26 mouse cellular contexts compared by ENCODE assay signal in genomic region chr3:29381255-29381654, GRCm38 (mm10).
DNase-seq lines count a peak whose midpoint lies in the region; ATAC-seq and TF ChIP-seq lines count a peak whose summit lies in the region.
"Had no signal": no experiment of that assay in that cellular context is flagged by ENCODE, and none has a peak within 500 bp of the region (broad histone marks: within the 10 kb centered on the region; RNA-seq: fewer than 3 reads in every experiment).

No protein-coding gene starts in this region.

- H3K4me3 ChIP-seq in embryonic facial prominence, embryonic 11.5 days (ENCODE audit: low read depth, low read length): no peak overlapping the region
- H3K4me3 ChIP-seq in embryonic facial prominence, embryonic 10.5 days: no peak overlapping the region
- no peak overlapping the region for H3K4me3 ChIP-seq in hindbrain, postnatal 0 days (ENCODE audit: low read length)
- no peak overlapping the region for H3K4me3 ChIP-seq in hindbrain, embryonic 13.5 days
- H3K4me3 ChIP-seq in layer of hippocampus, adult 2 months: no peak overlapping the region
- H3K4me3 ChIP-seq: embryonic facial prominence, embryonic 13.5 days; heart, embryonic 13.5 days; left cerebral cortex, adult 2 months had no signal

- no peak overlapping the region for H3K27ac ChIP-seq in embryonic facial prominence, embryonic 11.5 days (replicated peaks; ENCODE audit: low read depth, low read length)
- no peak overlapping the region for H3K27ac ChIP-seq in embryonic facial prominence, embryonic 10.5 days (replicated peaks)
- H3K27ac ChIP-seq in hindbrain, postnatal 0 days: no peak overlapping the region
- no peak overlapping the region for H3K27ac ChIP-seq in hindbrain, embryonic 13.5 days
- H3K27ac ChIP-seq in layer of hippocampus, adult 2 months: no peak overlapping the region
- H3K27ac ChIP-seq: embryonic facial prominence, embryonic 13.5 days; heart, embryonic 13.5 days; left cerebral cortex, adult 2 months had no signal

- H3K4me2 ChIP-seq in embryonic facial prominence, embryonic 11.5 days (ENCODE audit: low read depth, low read length): no peak overlapping the region
- H3K4me2 ChIP-seq in hindbrain, postnatal 0 days (ENCODE audit: low read depth, low read length): no peak overlapping the region
- no peak overlapping the region for H3K4me2 ChIP-seq in hindbrain, embryonic 13.5 days
- H3K4me2 ChIP-seq: embryonic facial prominence, embryonic 13.5 days; heart, embryonic 13.5 days; liver, embryonic 11.5 days had no signal

- H3K4me1 ChIP-seq in embryonic facial prominence, embryonic 11.5 days (ENCODE audit: control insufficient read depth, insufficient read depth, low read length): no peaks in the 10 kb centered on the region
- H3K4me1 ChIP-seq in embryonic facial prominence, embryonic 10.5 days: peaks cover 14% of the 10 kb centered on the region; the same call in 1 of the 2 replicates
- H3K4me1 ChIP-seq in hindbrain, postnatal 0 days (ENCODE audit: insufficient read depth, low read length): no peaks in the 10 kb centered on the region
- peaks cover 10% of the 10 kb centered on the region for H3K4me1 ChIP-seq in hindbrain, embryonic 13.5 days (replicated peaks)
- H3K4me1 ChIP-seq: embryonic facial prominence, embryonic 13.5 days; heart, embryonic 13.5 days had no signal

- DNase-seq in embryonic facial prominence, embryonic 11.5 days (ENCODE audit: low spot score): peak; percentile 37
- no peak for DNase-seq in embryonic facial prominence, embryonic 10.5 days (ENCODE audit: low spot score)
- DNase-seq in hindbrain, postnatal 0 days (ENCODE audit: low spot score): peak; percentile 3
- peak; percentile 6 for DNase-seq in retina, postnatal 1 day
- no peak for DNase-seq in retina, embryonic 14.5 days (ENCODE audit: low spot score)
- no peak for DNase-seq in layer of hippocampus, adult 2 months (ENCODE audit: low spot score in 2 of 2)
- DNase-seq: adrenal gland, postnatal 25 days; cerebellum, adult 18-20 months; cerebellum, postnatal 36 days; gastrocnemius, postnatal 10 days; heart, adult 11 months; kidney, adult 8-10 months; kidney, postnatal 25 days; layer of hippocampus, adult 9-11 months; left cerebral cortex, postnatal 4 days; lung, adult 18-20 months; lung, postnatal 14 days; right cerebral cortex, adult 18-20 months; thymus, postnatal 36 days had no signal

- no peak for TF ChIP-seq CTCF in hindbrain, postnatal 0 days (IDR thresholded peaks at IDR 0.05; ENCODE audit: low read depth)
- no peak for TF ChIP-seq CTCF in layer of hippocampus, adult 2 months (conservative IDR thresholded peaks at IDR 0.05)

- H3K9ac ChIP-seq in embryonic facial prominence, embryonic 11.5 days (replicated peaks; ENCODE audit: low read length): no peak overlapping the region
- H3K9ac ChIP-seq in hindbrain, postnatal 0 days (replicated peaks; ENCODE audit: low read length): no peak overlapping the region
- H3K9ac ChIP-seq in hindbrain, embryonic 13.5 days: no peak overlapping the region
- H3K9ac ChIP-seq: embryonic facial prominence, embryonic 13.5 days; heart, embryonic 13.5 days had no signal

- H3K27me3 ChIP-seq in embryonic facial prominence, embryonic 11.5 days (ENCODE audit: control insufficient read depth, insufficient read depth, low read length): no peaks in the 10 kb centered on the region
- H3K27me3 ChIP-seq in embryonic facial prominence, embryonic 10.5 days (replicated peaks; ENCODE audit: low read depth, poor library complexity, severe bottlenecking): no peaks in the 10 kb centered on the region
- no peaks in the 10 kb centered on the region for H3K27me3 ChIP-seq in hindbrain, postnatal 0 days (ENCODE audit: insufficient read depth, low read length)
- H3K27me3 ChIP-seq in hindbrain, embryonic 13.5 days: no peaks in the 10 kb centered on the region
- H3K27me3 ChIP-seq: embryonic facial prominence, embryonic 13.5 days; heart, embryonic 13.5 days had no signal

- no peak for ATAC-seq in embryonic facial prominence, embryonic 11.5 days (replicated peaks; ENCODE audit: insufficient number of reproducible peaks, low FRiP score, low TSS enrichment, low read depth)
- 0 out of 2 replicates have a peak, but pooled peaks have one; percentile 32 for ATAC-seq in hindbrain, postnatal 0 days
- ATAC-seq in hindbrain, embryonic 13.5 days (ENCODE audit: low FRiP score): no peak
- ATAC-seq: activated CD4-positive, CD25-positive, alpha-beta regulatory T cell, adult 4 months had no signal

- H3K9me3 ChIP-seq in embryonic facial prominence, embryonic 11.5 days (replicated peaks; ENCODE audit: control insufficient read depth, low read length): no peaks in the 10 kb centered on the region
- H3K9me3 ChIP-seq in embryonic facial prominence, embryonic 10.5 days: no peaks in the 10 kb centered on the region
- H3K9me3 ChIP-seq in hindbrain, postnatal 0 days (ENCODE audit: low read length): no peaks in the 10 kb centered on the region
- H3K9me3 ChIP-seq in hindbrain, embryonic 13.5 days: no peaks in the 10 kb centered on the region
- H3K9me3 ChIP-seq: embryonic facial prominence, embryonic 13.5 days; G1E; heart, embryonic 13.5 days had no signal

- WGBS in embryonic facial prominence, embryonic 11.5 days: 37% methylated on average over 2 of the region's 2 CpGs
- 55% methylated on average over 2 of the region's 2 CpGs for WGBS in embryonic facial prominence, embryonic 10.5 days
- WGBS in hindbrain, postnatal 0 days: 65% methylated on average over 2 of the region's 2 CpGs
- WGBS in hindbrain, embryonic 13.5 days: 70% methylated on average over 2 of the region's 2 CpGs

- no peaks in the 10 kb centered on the region for H3K36me3 ChIP-seq in embryonic facial prominence, embryonic 11.5 days (replicated peaks; ENCODE audit: control insufficient read depth, insufficient read depth, low read depth, low read length)
- H3K36me3 ChIP-seq in embryonic facial prominence, embryonic 10.5 days (replicated peaks): no peaks in the 10 kb centered on the region
- no peaks in the 10 kb centered on the region for H3K36me3 ChIP-seq in hindbrain, postnatal 0 days (ENCODE audit: insufficient read depth, low read length)
- H3K36me3 ChIP-seq in hindbrain, embryonic 13.5 days: no peaks in the 10 kb centered on the region
- H3K36me3 ChIP-seq: embryonic facial prominence, embryonic 13.5 days; G1E; heart, embryonic 13.5 days had no signal

Comparison
In these comparisons a context has a peak if more than half of its experiments do, and no peak if none do; other contexts are left out.
1. DNase-seq: peak in embryonic facial prominence, embryonic 11.5 days (single experiment), hindbrain, postnatal 0 days (single experiment) and retina, postnatal 1 day (single experiment); none in embryonic facial prominence, embryonic 10.5 days (single experiment), retina, embryonic 14.5 days (single experiment) and layer of hippocampus, adult 2 months (0 of 2).